Mouse (Mus musculus) heart, embryonic 11.5 days (tissue): ENCODE measurements around the gene Mboat1. TPM values are rescaled to one million over a fixed set of nuclear protein-coding genes. Genes with fewer than 3 reads are reported as not detected.

ENCODE experiments used
- ATAC-seq: fragments of 200-750 bp; cut with Nextera tagmentation; replicated peaks from 2 replicates; pipeline ENCODE4 v1.8.0; 2017; ENCODE audit warnings: moderate library complexity; ENCODE audit not compliant: insufficient number of reproducible peaks, low FRiP score, low TSS enrichment
- H3K27ac ChIP-seq: fragments of 300-500 bp; sonication (generic); 2 replicates; pipeline ENCODE4 v1.5.1; 2014; ENCODE audit warnings: mild to moderate bottlenecking, low read depth, low read length
- H3K27me3 ChIP-seq: fragments of 300-500 bp; sonication (generic); 2 replicates; pipeline ENCODE4 v1.6.1; 2014; ENCODE audit warnings: mild to moderate bottlenecking, low read length, mixed read lengths; ENCODE audit not compliant: control insufficient read depth, insufficient read depth
- H3K36me3 ChIP-seq: fragments of 300-500 bp; sonication (generic); 2 replicates; pipeline ENCODE4 v1.6.1; 2014; ENCODE audit warnings: mild to moderate bottlenecking, low read length, moderate library complexity, mixed read lengths; ENCODE audit not compliant: control insufficient read depth, insufficient read depth
- H3K4me1 ChIP-seq: fragments of 300-500 bp; sonication (generic); 2 replicates; pipeline ENCODE4 v1.6.1; 2014; ENCODE audit warnings: low read length; ENCODE audit not compliant: control insufficient read depth, insufficient read depth
- H3K4me2 ChIP-seq: fragments of 300-500 bp; sonication (generic); 2 replicates; pipeline ENCODE4 v1.6.1; 2014; ENCODE audit warnings: mild to moderate bottlenecking, moderate library complexity
- H3K4me3 ChIP-seq: fragments of 300-500 bp; sonication (generic); 2 replicates; pipeline ENCODE4 v1.5.1; 2014; ENCODE audit warnings: low read depth, low read length
- H3K9ac ChIP-seq: fragments of 300-500 bp; sonication (generic); 2 replicates; pipeline ENCODE4 v1.6.1; 2014; ENCODE audit warnings: mild to moderate bottlenecking, low read depth, low read length, moderate library complexity
- H3K9me3 ChIP-seq: fragments of 300-500 bp; sonication (generic); replicated peaks from 2 replicates; pipeline ENCODE4 v1.6.1; 2016; ENCODE audit warnings: low read length; ENCODE audit not compliant: control insufficient read depth
- WGBS: fragments of 180-500 bp; shearing (Covaris S2); extraction: QIAGEN DNeasy Blood & Tissue Kit; methylation state at CpG from one replicate; pipeline ENCODE4 v1.1.7; 2014; ENCODE audit not compliant: insufficient replicate concordance; 5-methylcytosine and 5-hydroxymethylcytosine counted together
- polyA plus RNA-seq: library from polyadenylated mRNA; unstranded; fragments of >200 nt; fragmentation: Nextera tagmentation; extraction: Ambion mirVana; gene quantifications from 2 replicates; pipeline ENCODE4 v1.2.1, GENCODE M21; 2014

The Mboat1 gene
- polyA plus RNA-seq, 1 experiment from 2014 or later, result 2.5 TPM

DNA sequence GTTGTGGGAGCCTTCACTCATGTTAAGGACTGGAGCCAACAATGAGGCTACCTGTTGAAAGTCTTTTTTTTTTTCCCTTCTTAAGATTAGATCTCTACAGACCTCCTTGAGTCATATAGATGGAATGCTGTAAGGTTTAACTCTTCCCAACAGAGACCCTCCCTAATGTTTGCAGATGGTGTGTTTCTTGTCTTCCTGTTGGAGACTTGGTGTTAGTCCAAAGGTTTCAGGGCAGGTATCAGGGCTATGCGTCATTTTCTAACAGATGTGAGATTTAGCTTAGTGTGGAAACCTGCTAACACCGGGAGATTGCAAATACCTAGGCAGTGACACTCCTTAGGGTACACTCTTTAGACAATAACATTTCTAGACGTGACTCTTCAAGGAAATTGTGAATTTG is 58.5 kb downstream of the Mboat1 start:
- 66% methylated on average over 3 of the region's 3 CpGs for WGBS
- H3K9me3 ChIP-seq, result no peaks in the 10 kb centered on the region
- no peak overlapping the region for H3K9ac ChIP-seq
- no peak overlapping the region for H3K27ac ChIP-seq
- no peaks in the 10 kb centered on the region for H3K4me1 ChIP-seq
- no peak for ATAC-seq
- H3K4me3 ChIP-seq, result no peak overlapping the region
- H3K27me3 ChIP-seq, result no peaks in the 10 kb centered on the region
- H3K36me3 ChIP-seq, result no peaks in the 10 kb centered on the region
- H3K4me2 ChIP-seq, result no peak overlapping the region

DNA sequence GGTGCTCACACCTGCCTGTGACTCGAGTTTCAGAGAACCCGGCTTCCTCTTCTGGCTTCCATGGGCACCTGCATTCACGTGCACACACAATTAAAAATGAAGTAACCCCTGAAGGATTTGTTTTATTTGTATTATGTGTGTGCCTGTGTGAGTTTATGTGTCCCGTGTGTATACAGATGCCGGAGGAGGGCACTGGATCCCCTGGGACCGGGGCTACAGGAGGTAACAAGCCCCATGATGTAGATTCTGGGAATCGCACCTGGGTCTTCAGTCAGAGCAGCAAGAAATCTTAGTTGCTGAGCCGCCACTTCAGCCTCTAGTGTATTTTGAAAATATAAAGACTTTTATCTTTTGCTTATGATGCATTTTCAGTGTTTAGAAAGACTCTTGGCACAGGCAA is 60.4 kb downstream of the Mboat1 start:
- Histone ChIP-seq H3K9me3 (no peaks in the 10 kb centered on the region), H3K4me1 (no peaks in the 10 kb centered on the region), H3K27ac (no peak overlapping the region), H3K4me3 (no peak overlapping the region), H3K27me3 (no peaks in the 10 kb centered on the region), H3K36me3 (no peaks in the 10 kb centered on the region), H3K9ac (no peak overlapping the region), H3K4me2 (no peak overlapping the region)
- no peak for ATAC-seq
- WGBS, result 82% methylated on average over 8 of the region's 8 CpGs

DNA sequence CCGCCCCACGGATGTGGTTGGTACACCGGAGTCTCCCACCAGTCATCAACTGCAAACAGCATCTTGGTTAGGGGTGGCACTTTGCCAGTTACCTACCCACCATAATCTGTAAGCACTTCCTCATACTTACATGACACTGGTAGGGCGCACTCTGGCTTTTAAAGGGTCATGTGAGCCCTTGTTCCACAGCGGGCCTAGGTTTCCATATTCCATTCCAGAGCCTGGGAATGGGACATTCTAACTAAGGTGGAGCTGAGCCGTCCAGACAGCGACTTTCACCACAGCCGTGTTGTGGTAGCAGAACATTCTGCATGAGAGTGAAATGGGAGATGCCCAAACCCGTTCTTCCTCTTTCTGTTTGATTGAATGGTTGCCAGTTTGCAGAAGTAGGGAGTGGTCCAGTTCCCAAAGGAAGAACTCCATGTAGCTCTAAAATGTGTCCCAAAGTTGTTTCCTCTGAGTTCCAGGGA is 61.8 kb downstream of the Mboat1 start:
- Histone ChIP-seq H3K4me2 (no peak overlapping the region), H3K27me3 (no peaks in the 10 kb centered on the region), H3K9ac (no peak overlapping the region), H3K4me1 (no peaks in the 10 kb centered on the region), H3K9me3 (no peaks in the 10 kb centered on the region), H3K4me3 (no peak overlapping the region), H3K36me3 (no peaks in the 10 kb centered on the region), H3K27ac (no peak overlapping the region)
- ATAC-seq, result no peak
- WGBS, result 84% methylated on average over 9 of the region's 9 CpGs

DNA sequence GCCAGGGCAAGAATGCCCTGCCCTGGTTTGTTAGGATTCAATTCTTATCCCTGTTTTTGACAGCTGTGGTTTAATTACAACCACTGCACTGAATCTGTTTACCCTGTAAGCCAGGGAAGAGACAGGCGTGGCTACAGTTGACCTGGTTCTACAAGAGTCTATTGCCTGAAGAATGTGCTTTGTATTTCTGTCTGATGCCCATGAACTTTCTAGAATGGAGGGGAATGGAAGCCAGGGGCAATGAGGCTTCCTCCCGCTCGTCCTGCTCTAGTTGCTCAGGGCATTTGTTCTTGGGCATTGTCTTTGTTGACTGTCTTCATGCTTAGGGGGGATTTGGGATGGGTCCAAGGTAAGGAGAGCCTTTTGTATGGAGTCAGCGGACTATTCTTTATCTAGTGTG is 63.5 kb downstream of the Mboat1 start:
- Histone ChIP-seq H3K9ac (no peak overlapping the region), H3K9me3 (no peaks in the 10 kb centered on the region), H3K4me1 (no peaks in the 10 kb centered on the region), H3K4me2 (no peak overlapping the region), H3K36me3 (no peaks in the 10 kb centered on the region), H3K4me3 (no peak overlapping the region), H3K27me3 (no peaks in the 10 kb centered on the region), H3K27ac (no peak overlapping the region)
- WGBS, result 77% methylated on average over 4 of the region's 4 CpGs
- no peak for ATAC-seq

DNA sequence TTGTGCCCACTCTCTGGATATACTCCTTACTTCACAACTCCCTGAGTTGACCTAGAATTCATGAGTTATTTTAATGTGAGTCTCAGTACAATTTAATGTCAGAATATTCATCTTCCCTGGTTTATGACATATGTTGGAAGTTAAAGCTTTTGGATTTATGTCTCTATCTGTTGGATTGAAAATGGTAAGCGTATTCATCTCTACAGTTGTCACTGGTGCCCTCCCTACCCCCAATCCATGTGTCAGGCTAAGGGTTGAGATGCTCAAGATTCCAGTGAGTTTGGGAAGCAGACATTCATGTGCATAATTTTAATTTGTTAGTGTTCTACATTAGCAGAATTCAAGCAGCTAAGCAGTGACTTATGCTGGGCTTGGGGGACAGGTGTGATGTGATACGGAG is 64.4 kb downstream of the Mboat1 start:
- H3K27me3 ChIP-seq, result no peaks in the 10 kb centered on the region
- H3K9ac ChIP-seq, result no peak overlapping the region
- no peaks in the 10 kb centered on the region for H3K36me3 ChIP-seq
- H3K4me2 ChIP-seq, result no peak overlapping the region
- H3K4me1 ChIP-seq, result no peaks in the 10 kb centered on the region
- H3K27ac ChIP-seq, result no peak overlapping the region
- WGBS, result 81% methylated on average over 2 of the region's 2 CpGs
- no peak for ATAC-seq
- H3K9me3 ChIP-seq, result no peaks in the 10 kb centered on the region
- H3K4me3 ChIP-seq, result no peak overlapping the region

DNA sequence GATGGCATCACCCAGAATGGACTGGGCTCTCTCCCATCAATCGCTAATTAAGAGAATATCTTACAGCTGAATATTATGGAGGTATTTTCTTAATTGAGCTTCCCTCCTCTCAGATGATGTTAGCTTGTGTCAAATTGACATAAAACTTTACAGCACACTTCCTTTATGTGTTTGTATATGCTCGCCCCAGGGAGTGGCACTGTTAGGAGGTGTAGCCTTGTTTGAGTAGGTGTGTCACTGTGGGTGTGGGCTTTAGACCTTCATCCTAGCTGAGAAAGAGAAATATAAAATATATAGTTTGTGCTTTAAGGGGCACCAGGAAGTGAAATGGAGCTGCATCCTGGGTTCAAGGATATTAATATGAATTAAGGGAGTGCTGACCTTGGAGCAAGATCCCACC is 66.7 kb downstream of the Mboat1 start:
- Histone ChIP-seq H3K4me3 (no peak overlapping the region), H3K4me2 (no peak overlapping the region), H3K9ac (no peak overlapping the region), H3K27ac (no peak overlapping the region), H3K36me3 (no peaks in the 10 kb centered on the region), H3K27me3 (no peaks in the 10 kb centered on the region), H3K4me1 (no peaks in the 10 kb centered on the region), H3K9me3 (no peaks in the 10 kb centered on the region)
- ATAC-seq, result no peak
- 85% methylated on average over 2 of the region's 2 CpGs for WGBS

DNA sequence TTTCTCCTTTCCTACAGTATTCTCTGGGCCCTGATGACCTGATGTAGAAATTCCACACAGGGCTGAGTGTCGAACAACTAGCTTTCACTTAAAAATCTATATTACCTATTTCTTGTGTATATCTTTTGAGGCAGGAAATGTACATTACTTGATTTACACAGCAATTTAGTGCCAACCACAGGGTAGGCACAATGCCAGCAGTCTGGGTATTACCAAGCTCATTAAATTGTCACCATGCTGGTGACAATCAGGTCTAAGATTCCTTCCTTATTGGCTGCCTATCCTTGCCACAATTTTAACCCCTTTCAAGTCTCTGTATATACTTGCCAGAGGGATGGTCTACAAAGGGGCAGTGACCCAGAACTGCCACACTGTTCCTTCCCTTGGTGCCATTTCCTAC is 71.9 kb downstream of the Mboat1 start:
- WGBS, result 88% methylated on average over 1 of the region's 1 CpGs
- Histone ChIP-seq H3K27me3 (no peaks in the 10 kb centered on the region), H3K4me1 (no peaks in the 10 kb centered on the region), H3K4me3 (no peak overlapping the region), H3K9ac (no peak overlapping the region), H3K27ac (no peak overlapping the region), H3K36me3 (no peaks in the 10 kb centered on the region), H3K4me2 (no peak overlapping the region), H3K9me3 (no peaks in the 10 kb centered on the region)
- ATAC-seq, result no peak

DNA sequence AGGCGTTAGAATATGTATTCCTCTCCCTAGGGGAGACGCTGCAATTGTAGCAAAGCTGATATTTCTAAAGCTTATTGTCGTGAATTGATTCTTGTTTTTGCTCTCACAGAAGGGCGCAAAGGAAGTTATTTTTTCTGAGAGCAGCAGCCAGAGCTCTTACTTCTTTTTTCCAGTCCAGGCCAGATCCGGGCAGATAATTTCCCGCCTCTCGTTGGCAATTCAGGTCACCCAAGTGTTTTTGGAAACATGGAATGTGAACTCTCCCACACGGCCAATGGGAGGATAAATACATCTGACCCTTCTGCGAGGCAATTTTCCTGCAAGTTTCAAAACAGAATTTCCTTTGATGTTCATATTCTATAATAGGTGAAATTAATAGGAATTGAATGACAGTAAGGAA is 77.0 kb downstream of the Mboat1 start:
- ATAC-seq, result no peak
- WGBS, result 62% methylated on average over 9 of the region's 9 CpGs
- no peak overlapping the region for H3K9ac ChIP-seq

DNA sequence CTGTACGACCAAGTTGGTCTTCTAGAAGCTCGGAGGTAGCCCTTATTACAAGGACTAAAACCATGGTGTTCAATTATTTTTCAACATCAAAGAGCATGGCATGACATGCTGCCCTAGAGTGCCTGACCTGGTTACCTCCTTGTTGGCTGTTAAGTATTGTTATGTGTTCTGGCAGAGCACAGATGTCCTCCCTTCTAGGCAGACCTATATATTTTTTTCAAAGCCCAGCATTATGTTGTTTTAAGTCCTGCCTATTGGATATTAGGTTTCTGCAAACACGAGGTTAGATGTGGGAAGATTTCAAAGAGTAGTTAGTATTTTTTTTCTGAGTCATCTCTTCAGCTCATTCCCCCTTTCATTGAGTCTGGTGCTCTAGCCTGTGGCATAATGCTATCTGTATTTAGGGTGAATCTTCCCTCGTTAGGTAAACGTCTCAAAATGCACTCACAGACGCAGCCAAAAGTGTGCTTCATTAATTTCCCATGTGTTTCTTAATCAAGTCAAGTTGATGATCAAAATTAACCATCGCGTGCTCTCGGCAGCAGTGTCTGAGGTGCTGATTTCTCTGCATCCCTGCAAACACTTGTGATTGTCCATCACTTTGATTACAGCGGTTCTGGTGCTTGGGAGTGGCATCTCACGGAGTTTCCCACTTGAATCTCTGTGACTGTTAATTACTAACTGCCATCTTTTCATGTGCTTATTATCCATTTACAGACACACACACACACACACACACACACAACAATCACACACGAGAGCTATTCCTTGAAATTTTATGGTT is 81.5 kb downstream of the Mboat1 start:
- ATAC-seq, result no peak
- no peaks in the 10 kb centered on the region for H3K4me1 ChIP-seq
- H3K36me3 ChIP-seq, result no peaks in the 10 kb centered on the region
- H3K9me3 ChIP-seq, result no peaks in the 10 kb centered on the region
- no peaks in the 10 kb centered on the region for H3K27me3 ChIP-seq
- H3K4me3 ChIP-seq, result no peak overlapping the region
- H3K9ac ChIP-seq, result no peak overlapping the region
- no peak overlapping the region for H3K27ac ChIP-seq
- H3K4me2 ChIP-seq, result no peak overlapping the region
- WGBS, result 73% methylated on average over 12 of the region's 12 CpGs

More for the DNA sequence above, 77.0 kb downstream of the Mboat1 start:
- Histone ChIP-seq H3K4me2 (no peak overlapping the region), H3K27me3 (no peaks in the 10 kb centered on the region), H3K36me3 (no peaks in the 10 kb centered on the region), H3K4me3 (no peak overlapping the region), H3K27ac (no peak overlapping the region), H3K9me3 (no peaks in the 10 kb centered on the region), H3K4me1 (no peaks in the 10 kb centered on the region)
